In genomic region chr11:87453216-87454034, GRCm38 (mm10) we compare ENCODE assay signal across 1 mouse cellular context.
A peak's percentile ranks its signal among the peaks of the same experiment; 100 is the strongest.
TF ChIP-seq lines count a peak whose summit lies in the region.

No protein-coding gene starts in this region.

TF ChIP-seq in MEL, 35 proteins besides CTCF, POLR2A, EP300 and RAD21 (continued from another document):
- peak; percentile 85 for TF ChIP-seq MXI1 (IDR thresholded peaks at IDR 0.05; ENCODE audit: low read depth, low read length)
- TF ChIP-seq UBTF (IDR thresholded peaks at IDR 0.05; ENCODE audit: borderline replicate concordance, insufficient read depth, low read depth, low read length) = no peak
